Mouse (Mus musculus) adrenal gland, adult 18-20 months (tissue): ENCODE data around the gene Dpf1. TPM values are rescaled to one million over a fixed set of nuclear protein-coding genes. Genes with fewer than 3 reads are reported as not detected.
A peak's percentile ranks its signal among the peaks of the same experiment; 100 is the strongest.

Source experiments
- DNase-seq, 2 experiments: peaks; one replicate each; pipeline ENCODE4 v3.0.0; 2021 to 2022; ENCODE audit warnings: low spot score in 2 of 2
- total RNA-seq, 2 experiments: library from RNA; stranded (reverse); gene quantifications; 1 replicate in 1 of 2; 2 replicates in 1 of 2; pipeline ENCODE4 v1.2.3; 2021

Dpf1 gene
- total RNA-seq, 2 experiments from 2014 or later = 1.8 to 4.5 TPM

- DNase-seq = no peak
Observed at GRCm38 (mm10) chr7:29288079-29288478, 15.7 kb upstream of the Dpf1 start.

DNA sequence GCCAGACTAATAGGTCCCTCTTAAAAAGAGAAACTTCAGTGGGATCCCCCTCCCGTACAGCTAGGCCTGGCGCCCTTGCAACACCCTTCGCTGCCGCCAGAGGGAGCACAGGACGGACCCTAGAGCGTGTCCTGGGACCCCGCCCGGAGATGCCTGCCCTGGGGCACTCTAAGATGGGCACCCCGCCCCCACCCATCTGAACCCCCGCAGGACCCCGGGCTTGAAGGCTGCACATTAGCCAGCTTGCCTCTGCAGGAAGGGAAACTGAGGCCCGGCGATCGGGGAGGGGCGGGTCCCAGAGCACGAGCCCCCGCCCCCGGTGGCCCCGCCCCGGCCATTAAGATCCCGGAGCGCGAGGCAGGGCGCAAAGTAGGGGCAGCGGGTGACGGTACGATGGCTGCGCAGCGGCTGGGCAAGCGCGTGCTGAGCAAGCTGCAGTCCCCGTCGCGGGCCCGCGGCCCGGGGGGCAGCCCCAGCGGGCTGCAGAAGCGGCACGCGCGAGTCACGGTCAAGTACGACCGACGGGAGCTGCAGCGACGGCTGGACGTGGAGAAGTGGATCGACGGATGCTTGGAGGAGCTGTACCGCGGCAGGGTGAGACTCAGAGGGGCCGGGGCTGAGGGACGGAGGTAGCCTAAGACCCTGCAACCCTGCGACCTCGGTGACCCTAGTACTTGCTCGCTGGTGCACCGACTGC, 14.7 kb upstream of the Dpf1 start, which contains the start of gene Ppp1r14a:
TSS of gene Ppp1r14a (plus strand) at position 367 of the 697 bp plus-strand sequence.
- peak; percentile 64 to 72 for DNase-seq

DNA sequence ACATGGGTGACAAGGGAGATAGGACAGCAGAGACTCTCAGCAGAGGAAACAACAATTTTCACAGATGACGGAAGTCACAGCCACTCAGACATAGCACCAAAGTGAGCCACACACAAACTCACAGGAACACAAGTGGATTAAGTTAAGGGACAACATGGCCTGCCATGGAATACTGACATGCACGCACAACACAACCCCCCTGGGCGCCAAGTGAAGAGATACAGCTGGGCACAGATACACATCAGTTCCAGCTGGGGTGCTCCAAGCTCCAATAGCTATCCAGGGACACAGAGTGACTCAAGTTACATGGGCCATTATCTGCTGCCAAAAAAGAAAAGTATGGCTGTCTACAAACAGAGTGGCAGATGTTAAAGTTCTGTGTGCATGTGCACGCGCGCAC, 13.9 kb upstream of the Dpf1 start:
- no peak for DNase-seq

DNA sequence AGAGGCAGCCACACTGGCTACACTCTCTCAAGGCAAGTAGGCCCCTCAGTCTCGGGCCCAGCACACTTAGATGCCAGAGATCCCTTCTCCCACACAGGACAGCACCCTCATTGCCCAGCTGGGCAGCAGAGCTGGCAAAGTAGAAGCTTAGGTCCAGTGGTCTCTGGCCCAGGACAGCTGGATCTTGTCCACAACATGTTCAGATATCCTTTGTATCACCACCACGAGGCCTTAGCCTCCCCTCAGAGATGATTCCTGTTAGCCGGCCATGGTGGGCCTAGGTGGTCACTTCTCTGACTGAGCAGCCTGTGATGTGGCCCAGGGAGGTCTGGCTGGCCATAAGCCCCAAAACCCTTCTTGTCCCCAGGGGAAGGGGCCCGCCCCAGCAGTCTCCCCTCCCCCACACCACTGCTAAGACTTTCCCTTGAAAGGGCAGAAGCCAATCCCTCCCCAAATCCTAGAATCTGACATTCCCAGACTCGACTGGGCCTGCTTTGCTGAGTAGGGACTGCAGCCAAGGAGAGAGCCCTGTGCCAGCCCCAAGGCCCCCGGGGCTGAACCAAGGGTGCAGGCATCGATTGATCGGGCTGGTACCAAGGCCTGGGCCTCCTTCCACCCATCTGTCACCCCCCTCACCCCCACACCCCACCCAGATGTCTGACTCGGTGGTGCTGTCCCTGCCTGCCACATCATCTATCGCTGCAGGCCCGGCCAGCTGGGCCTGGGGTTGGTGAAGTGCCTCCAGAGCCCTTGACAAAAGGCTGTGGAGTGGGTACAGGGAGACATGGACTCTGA, 12.9 kb upstream of the Dpf1 start:
- DNase-seq = no peak

DNA sequence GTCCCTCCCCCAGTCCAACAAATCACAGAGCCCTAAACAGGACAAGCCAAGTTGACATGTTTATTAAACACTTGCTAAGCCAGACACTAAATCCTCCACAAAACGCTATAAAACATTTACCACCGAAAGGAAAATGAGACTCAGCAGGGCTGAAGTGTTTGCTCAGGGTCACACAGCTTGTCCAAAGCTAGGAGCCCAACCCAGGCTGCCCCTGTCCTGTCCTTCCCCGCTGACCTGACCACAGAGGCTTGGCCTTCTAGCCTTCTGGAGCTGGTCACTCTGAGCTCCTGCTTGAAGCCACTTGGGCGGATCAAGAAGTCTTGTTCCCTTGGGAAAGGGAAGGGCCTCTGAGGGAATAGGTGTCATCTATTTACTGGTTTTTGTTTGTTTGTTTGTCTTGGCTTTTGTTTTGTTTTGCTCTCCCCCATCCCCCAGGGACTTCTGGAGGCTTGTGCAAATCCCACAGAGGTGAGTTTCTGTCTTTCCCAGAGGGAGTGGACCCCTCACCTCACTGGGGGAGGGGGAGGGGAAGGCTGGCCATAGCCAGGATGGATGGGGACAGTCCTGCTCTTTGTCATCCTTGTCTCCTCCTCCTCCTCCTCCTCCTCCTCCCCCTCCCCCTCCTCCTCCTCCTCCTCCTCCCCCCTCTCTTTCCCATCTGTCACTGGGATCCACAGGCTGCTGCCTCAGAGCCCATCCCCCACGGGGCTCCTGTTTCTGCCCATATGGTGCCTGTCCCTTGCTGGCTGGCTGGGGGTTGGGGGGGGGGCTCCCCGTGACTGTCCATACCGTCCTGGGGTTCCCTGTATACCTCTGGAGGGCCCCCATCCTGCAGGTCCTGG, 11.9 kb upstream of the Dpf1 start:
- no peak for DNase-seq

DNA sequence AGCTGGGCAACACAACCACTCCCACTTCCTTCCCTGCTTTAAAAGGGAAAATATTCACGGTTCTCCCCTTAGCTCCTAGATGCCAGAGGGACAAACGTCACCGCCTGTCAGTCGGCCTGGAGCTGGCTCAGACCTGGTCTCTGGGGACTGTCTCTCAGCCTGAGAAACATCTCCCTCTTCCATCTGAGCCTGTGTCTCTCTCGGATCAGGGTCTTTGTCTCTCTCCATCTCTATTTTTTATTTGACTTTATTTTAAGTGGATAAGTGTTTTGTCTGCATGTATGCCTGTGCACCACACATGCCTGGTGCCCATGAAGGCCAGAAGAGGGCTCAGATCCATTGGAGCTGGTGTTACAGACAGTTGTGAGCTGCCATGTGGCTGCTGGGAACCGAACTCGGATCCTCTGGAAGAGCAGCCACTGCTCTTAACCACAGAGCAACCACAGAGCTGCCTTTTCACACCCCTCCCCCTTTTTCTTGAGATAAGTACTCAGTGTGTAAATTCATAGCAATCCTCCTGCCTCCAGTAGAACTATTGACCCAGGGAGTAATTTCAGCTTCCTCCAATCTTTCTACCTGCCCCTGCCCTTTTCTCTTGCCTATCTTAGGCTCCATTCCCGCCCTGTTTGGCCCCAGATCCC, 11.2 kb upstream of the Dpf1 start:
- DNase-seq = no peak

- no peak for DNase-seq
Observed at GRCm38 (mm10) chr7:29293131-29294065, 10.4 kb upstream of the Dpf1 start.

- no peak for DNase-seq
Observed at GRCm38 (mm10) chr7:29294111-29294761, 9.5 kb upstream of the Dpf1 start.

- DNase-seq = no peak
Observed at GRCm38 (mm10) chr7:29295861-29296647, 7.7 kb upstream of the Dpf1 start.

DNA sequence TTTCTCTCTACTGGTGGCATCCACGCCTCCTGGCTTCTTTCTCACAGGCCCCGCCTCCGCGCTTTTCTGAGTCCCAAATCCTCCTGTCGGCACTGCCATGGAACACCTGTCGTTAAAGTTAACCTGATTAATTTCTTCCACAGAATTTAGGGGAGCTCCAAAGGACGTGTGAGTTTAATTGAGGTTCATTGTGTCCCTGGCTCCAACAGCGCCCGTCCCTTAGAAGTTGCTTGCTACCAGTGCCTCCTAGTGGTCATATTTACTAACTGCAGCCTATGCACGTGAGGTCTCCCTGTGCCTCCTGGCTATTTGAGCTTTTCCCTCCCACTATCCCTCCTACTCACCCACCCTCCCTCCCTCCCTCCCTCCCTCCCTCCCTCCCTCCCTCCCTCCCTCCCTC, 6.8 kb upstream of the Dpf1 start:
- peak; percentile 38 to 49 for DNase-seq

- peak; percentile 58 to 65 for DNase-seq
Observed at GRCm38 (mm10) chr7:29301127-29301566, 2.6 kb upstream of the Dpf1 start.

DNA sequence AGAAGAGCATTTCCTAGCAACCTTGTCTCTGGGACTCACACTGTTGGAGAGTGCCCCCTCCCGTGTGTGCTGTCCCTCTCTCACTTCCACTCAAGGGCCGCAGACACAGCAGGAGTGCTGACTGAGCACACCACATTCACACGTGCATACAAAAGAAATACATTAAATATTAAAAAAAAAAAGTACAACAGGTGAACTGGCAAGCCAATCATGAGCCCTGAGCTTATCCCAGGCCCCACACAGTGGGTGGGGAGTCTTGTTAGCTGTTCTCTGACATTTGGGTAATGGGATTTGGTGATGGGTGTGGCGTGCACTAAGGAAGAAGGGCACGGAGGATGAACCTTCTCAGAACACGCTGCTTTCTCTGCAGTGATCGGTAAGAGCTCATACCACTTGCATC, 1.1 kb upstream of the Dpf1 start:
- no peak for DNase-seq

DNA sequence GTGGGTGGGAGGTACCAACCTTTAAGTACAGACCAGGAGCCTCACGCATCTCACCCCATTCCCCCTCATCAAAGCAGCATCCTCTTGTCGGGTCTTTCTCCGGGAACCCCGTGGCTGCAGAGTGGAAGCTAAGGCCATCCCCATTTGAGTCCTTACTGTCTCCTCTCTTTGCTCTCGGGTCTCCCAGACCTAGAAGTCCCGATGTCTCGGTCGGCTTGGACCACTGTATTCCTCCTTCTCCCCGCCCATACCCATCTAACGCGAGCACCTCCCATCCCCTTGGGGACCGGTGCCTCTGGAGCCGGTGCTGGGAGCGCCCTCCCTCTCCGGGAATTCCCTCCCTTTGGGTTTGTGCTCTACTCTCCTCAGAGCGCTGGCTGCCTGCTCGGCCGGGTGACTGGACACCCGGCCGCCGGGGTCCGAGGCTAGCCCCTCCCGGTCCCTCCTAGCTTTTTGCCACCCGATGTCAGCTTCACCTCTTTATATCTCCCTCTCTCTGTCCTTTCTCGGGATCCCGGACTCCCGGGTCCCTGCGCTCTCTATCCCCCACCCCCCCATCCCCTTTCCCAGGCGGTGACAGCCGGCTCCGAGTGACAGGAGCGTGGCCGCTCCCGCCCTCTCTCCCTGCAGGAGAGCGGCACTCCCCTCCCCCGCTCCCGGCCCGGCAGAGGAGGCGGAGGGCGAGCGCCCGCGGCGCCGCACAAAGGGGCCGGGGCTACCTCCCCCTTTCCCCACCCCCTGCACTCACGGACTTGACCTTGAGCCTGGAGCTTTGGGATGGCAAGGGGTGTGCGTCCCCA, 912 bp downstream of the Dpf1 start:
- DNase-seq = no peak

- DNase-seq = no peak
Observed at GRCm38 (mm10) chr7:29305263-29305988, 1.7 kb downstream of the Dpf1 start.

DNA sequence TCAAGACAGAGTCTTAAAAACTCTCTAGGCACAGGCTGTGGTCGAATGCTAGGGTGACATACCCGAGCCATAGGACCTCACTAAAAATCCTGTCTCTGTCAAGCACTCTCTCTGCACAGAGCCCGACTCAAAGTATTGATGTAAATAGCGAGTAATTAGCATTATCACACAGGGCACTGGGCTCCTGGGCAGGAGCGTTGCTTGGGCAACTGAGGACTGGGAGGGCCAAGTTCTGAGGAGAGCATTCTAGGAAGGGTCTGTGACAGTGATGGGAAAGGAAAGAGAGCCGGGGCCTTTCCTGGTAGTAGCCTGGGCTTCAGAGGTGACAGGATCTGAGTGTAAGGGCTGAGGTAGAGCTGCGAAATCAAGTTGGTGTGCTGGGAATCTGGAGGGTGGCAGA, 2.4 kb downstream of the Dpf1 start:
- DNase-seq = no peak

- DNase-seq = no peak
Observed at GRCm38 (mm10) chr7:29306619-29307018, 2.9 kb downstream of the Dpf1 start.
